In the genomic region with DNA sequence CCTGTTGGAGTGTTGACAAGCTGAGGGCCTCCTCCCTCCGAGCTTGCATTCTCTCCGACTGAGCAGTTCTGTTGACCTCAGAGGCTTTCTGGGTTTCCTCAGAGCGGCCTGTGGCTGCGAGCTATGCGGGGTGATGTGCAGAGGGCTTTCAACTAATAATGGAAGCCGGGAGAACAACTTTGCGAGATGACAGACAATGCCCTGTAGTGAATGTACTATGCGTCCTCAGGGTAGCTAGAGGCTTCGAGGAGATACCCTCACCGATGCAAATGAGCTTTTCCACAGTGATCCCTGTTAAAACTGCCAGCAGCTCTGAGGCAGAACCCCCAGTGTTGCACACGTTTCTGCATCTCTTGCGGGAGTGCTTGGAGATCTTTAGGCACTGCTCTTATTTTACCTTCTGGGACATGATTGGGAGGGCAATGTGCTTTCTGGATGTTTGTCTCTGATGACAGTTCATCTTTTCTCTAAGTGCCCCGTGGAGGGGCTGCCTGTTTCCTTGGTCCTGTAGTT, we compare ENCODE assay signal across 9 mouse cellular contexts. TPM values are rescaled to one million over a fixed set of nuclear protein-coding genes. Genes with fewer than 3 reads are reported as not detected.
DNase-seq lines count a peak whose midpoint lies in the region; ATAC-seq and TF ChIP-seq lines count a peak whose summit lies in the region.
"Had no signal": no experiment of that assay in that cellular context is flagged by ENCODE, and none has a peak within 500 bp of the region (broad histone marks: within the 10 kb centered on the region; RNA-seq: fewer than 3 reads in every experiment).

No protein-coding gene starts in this region.

- no peak for DNase-seq in heart, adult 2 months
- DNase-seq in heart, adult 18-20 months, result no peak
- peak; percentile 25 for DNase-seq in CD4-positive, CD25-positive, alpha-beta regulatory T cell, adult 2 months (ENCODE audit: low read depth, low spot score)
- no peak for DNase-seq in Muller cell, postnatal 12 days (ENCODE audit: inconsistent ontology term)
- DNase-seq in gastrocnemius, adult 18-20 months (ENCODE audit: low spot score), result no peak
- DNase-seq in right cerebral cortex, adult 18-20 months, result no peak

- no peak for TF ChIP-seq CTCF in heart, adult 2 months (IDR thresholded peaks at IDR 0.05)

- peak overlapping the region; percentile 89 for H3K4me2 ChIP-seq in forebrain, embryonic 13.5 days
- H3K4me2 ChIP-seq in liver, embryonic 15.5 days, result peak overlapping the region; percentile 95

- H3K4me1 ChIP-seq in heart, adult 2 months (ENCODE audit: control insufficient read depth, insufficient read depth, low read length), result peaks cover 6% of the 10 kb centered on the region
- peaks cover 16% of the 10 kb centered on the region for H3K4me1 ChIP-seq in forebrain, embryonic 13.5 days
- peaks cover 19% of the 10 kb centered on the region for H3K4me1 ChIP-seq in liver, embryonic 15.5 days (replicated peaks)

- peak overlapping the region; percentile 92 for H3K4me3 ChIP-seq in heart, adult 2 months
- H3K4me3 ChIP-seq in forebrain, embryonic 13.5 days, result peak overlapping the region; percentile 92
- H3K4me3 ChIP-seq in liver, embryonic 15.5 days (replicated peaks), result peak overlapping the region; percentile 98

- TF ChIP-seq POLR2A in heart, adult 2 months (IDR thresholded peaks at IDR 0.05; ENCODE audit: insufficient read depth, low read depth, low read length), result peak; percentile 40; the same call in 1 of the 2 replicates

- TF ChIP-seq EP300 in heart, adult 2 months (IDR thresholded peaks at IDR 0.05; ENCODE audit: insufficient read depth, low read depth, low read length), result no peak

- peak overlapping the region; percentile 78 for H3K9ac ChIP-seq in heart, adult 2 months (ENCODE audit: low read depth, low read length)
- peak overlapping the region; percentile 94 for H3K9ac ChIP-seq in forebrain, embryonic 13.5 days
- H3K9ac ChIP-seq in liver, embryonic 15.5 days, result peak overlapping the region; percentile 99

- WGBS in heart, adult 2 months, result under 1% methylated on average over 13 of the region's 13 CpGs
- 0% methylated on average over 13 of the region's 13 CpGs for WGBS in forebrain, embryonic 13.5 days
- WGBS in liver, embryonic 15.5 days (ENCODE audit: insufficient replicate concordance), result under 1% methylated on average over 13 of the region's 13 CpGs

- ATAC-seq in forebrain, embryonic 13.5 days, result no peak
- no peak; the same call in 1 of the 2 replicates for ATAC-seq in liver, embryonic 15.5 days (ENCODE audit: insufficient read depth)

- intact Hi-C loops in heart, adult 2 months (cut with DNase I), result loop anchor here (1.0 to 5.0 kb wide), 2 partner anchors 48 to 1611 kb away; a partner anchor contains a TSS

- no peaks in the 10 kb centered on the region for H3K27me3 ChIP-seq in heart, adult 2 months (ENCODE audit: control insufficient read depth, insufficient read depth, low read length)
- H3K27me3 ChIP-seq in forebrain, embryonic 13.5 days, result no peaks in the 10 kb centered on the region
- H3K27me3 ChIP-seq in liver, embryonic 15.5 days, result no peaks in the 10 kb centered on the region

- H3K27ac ChIP-seq in heart, adult 2 months, result peak overlapping the region; percentile 98
- H3K27ac ChIP-seq in forebrain, embryonic 13.5 days, result peak overlapping the region; percentile 95
- peak overlapping the region; percentile 97 for H3K27ac ChIP-seq in liver, embryonic 15.5 days (replicated peaks)

- H3K9me3 ChIP-seq in forebrain, embryonic 13.5 days (replicated peaks), result 0 out of 2 replicates have a peak, but pooled peaks cover under 1% of the 10 kb centered on the region
- H3K9me3 ChIP-seq in liver, embryonic 15.5 days (replicated peaks), result no peaks in the 10 kb centered on the region

- peaks cover 10% of the 10 kb centered on the region for H3K36me3 ChIP-seq in heart, adult 2 months (ENCODE audit: control insufficient read depth, insufficient read depth, low read length)
- peaks cover 30% of the 10 kb centered on the region for H3K36me3 ChIP-seq in forebrain, embryonic 13.5 days (ENCODE audit: poor library complexity, severe bottlenecking)
- H3K36me3 ChIP-seq in liver, embryonic 15.5 days (replicated peaks), result peaks cover 30% of the 10 kb centered on the region

- peaks cover 1% of the 10 kb centered on the region; the same call in 1 of the 2 replicates for H3K79me2 ChIP-seq in heart, adult 2 months (replicated peaks; ENCODE audit: control insufficient read depth, insufficient read depth, low read length)

RNA-seq across cellular contexts. Expression of a gene that starts 0.5 kb away (rescaled TPM):
- not detected for total RNA-seq in heart, adult 2 months (2021)
- 0.31 TPM in 1 of 2 replicates, not detected in the other for polyA plus RNA-seq in heart, adult 2 months (2012; rRNA removed)
- not detected for total RNA-seq in heart, adult 18-20 months (2021)
- 0.44 TPM in 1 of 2 replicates, not detected in the other for polyA plus RNA-seq in forebrain, embryonic 13.5 days (2015; fragmentation: Nextera tagmentation; extraction: Ambion mirVana)
- 0.23 TPM in 1 of 2 replicates, not detected in the other for polyA plus RNA-seq in liver, embryonic 15.5 days (2015; fragmentation: Nextera tagmentation; extraction: Ambion mirVana)
- not detected for total RNA-seq in gastrocnemius, adult 18-20 months (2021)
- total RNA-seq: hematopoietic stem cell, adult 5-6 weeks had no signal

RNA-seq across cellular contexts. Expression of a gene that starts 0.9 kb away (rescaled TPM):
- total RNA-seq in heart, adult 2 months (2021), result 10 to 100 TPM; 75.9 to 80.3 TPM
- polyA plus RNA-seq in heart, adult 2 months (2012; rRNA removed), result 151 and 165 TPM in 2 replicates
- 10 to 100 TPM; 74.5 to 78.3 TPM for total RNA-seq in heart, adult 18-20 months (2021)
- 137 and 145 TPM in 2 replicates for polyA plus RNA-seq in forebrain, embryonic 13.5 days (2015; fragmentation: Nextera tagmentation; extraction: Ambion mirVana)
- 47.5 and 48.1 TPM in 2 replicates for polyA plus RNA-seq in liver, embryonic 15.5 days (2015; fragmentation: Nextera tagmentation; extraction: Ambion mirVana)
- total RNA-seq in gastrocnemius, adult 18-20 months (2021), result 10 to 100 TPM; 50.3 to 54.9 TPM

RNA-seq across cellular contexts. Expression of a gene that starts 9.9 kb away (rescaled TPM):
- 1 to 10 TPM; 1.2 to 1.5 TPM for total RNA-seq in heart, adult 2 months (2021)
- 6.4 and 7.2 TPM in 2 replicates for polyA plus RNA-seq in heart, adult 2 months (2012; rRNA removed)
- 1 to 10 TPM in 1 of 2 experiments, under 1 TPM in 1; 0.82 to 1.4 TPM for total RNA-seq in heart, adult 18-20 months (2021)
- polyA plus RNA-seq in forebrain, embryonic 13.5 days (2015; fragmentation: Nextera tagmentation; extraction: Ambion mirVana), result 2.3 and 3.6 TPM in 2 replicates
- 3.9 and 4.9 TPM in 2 replicates for polyA plus RNA-seq in liver, embryonic 15.5 days (2015; fragmentation: Nextera tagmentation; extraction: Ambion mirVana)
- 1 to 10 TPM; 1.9 to 2.1 TPM for total RNA-seq in gastrocnemius, adult 18-20 months (2021)

RNA-seq across cellular contexts. Expression of a gene that starts 21.1 kb away (rescaled TPM):
- total RNA-seq in heart, adult 2 months (2021), result 10 to 100 TPM; 51.1 to 60.8 TPM
- polyA plus RNA-seq in heart, adult 2 months (2012; rRNA removed), result 26.6 and 35.1 TPM in 2 replicates
- total RNA-seq in heart, adult 18-20 months (2021), result 10 to 100 TPM; 55.1 to 62.9 TPM
- polyA plus RNA-seq in forebrain, embryonic 13.5 days (2015; fragmentation: Nextera tagmentation; extraction: Ambion mirVana), result 164 and 176 TPM in 2 replicates
- 110 and 117 TPM in 2 replicates for polyA plus RNA-seq in liver, embryonic 15.5 days (2015; fragmentation: Nextera tagmentation; extraction: Ambion mirVana)
- 10 to 100 TPM; 37.8 to 43.9 TPM for total RNA-seq in gastrocnemius, adult 18-20 months (2021)

RNA-seq across cellular contexts. Expression of a gene that starts 39.5 kb away (rescaled TPM):
- total RNA-seq in heart, adult 2 months (2021), result 1 to 10 TPM; 6.6 to 8.1 TPM
- polyA plus RNA-seq in heart, adult 2 months (2012; rRNA removed), result 12.7 and 14.2 TPM in 2 replicates
- 1 to 10 TPM; 7.6 to 8.5 TPM for total RNA-seq in heart, adult 18-20 months (2021)
- 13.3 and 13.4 TPM in 2 replicates for polyA plus RNA-seq in forebrain, embryonic 13.5 days (2015; fragmentation: Nextera tagmentation; extraction: Ambion mirVana)
- 2.6 and 3.1 TPM in 2 replicates for polyA plus RNA-seq in liver, embryonic 15.5 days (2015; fragmentation: Nextera tagmentation; extraction: Ambion mirVana)
- total RNA-seq in gastrocnemius, adult 18-20 months (2021), result 1 to 10 TPM; 6.0 to 7.2 TPM
